Mouse (Mus musculus) forebrain, embryonic 15.5 days (tissue): ENCODE results near the gene Lonp2. TPM values are rescaled to one million over a fixed set of nuclear protein-coding genes. Genes with fewer than 3 reads are reported as not detected.

Experiments
- ATAC-seq: fragments of 200-750 bp; cut with Nextera tagmentation; replicated peaks from 2 replicates; pipeline ENCODE4 v1.8.0; 2017; ENCODE audit warnings: mild to moderate bottlenecking, moderate TSS enrichment, moderate library complexity
- H3K27ac ChIP-seq: fragments of 300-500 bp; sonication (generic); replicated peaks from 2 replicates; pipeline ENCODE4 v1.5.1; 2015; ENCODE audit warnings: mild to moderate bottlenecking, inconsistent platforms
- H3K27me3 ChIP-seq: fragments of 300-500 bp; sonication (generic); 2 replicates; pipeline ENCODE4 v1.6.1; 2015; ENCODE audit warnings: inconsistent platforms
- H3K36me3 ChIP-seq: fragments of 300-500 bp; sonication (generic); 2 replicates; pipeline ENCODE4 v1.6.1; 2015; ENCODE audit warnings: mild to moderate bottlenecking, inconsistent platforms
- H3K4me1 ChIP-seq: fragments of 300-500 bp; sonication (generic); 2 replicates; pipeline ENCODE4 v1.6.1; 2015; ENCODE audit warnings: inconsistent platforms
- H3K4me2 ChIP-seq: fragments of 300-500 bp; sonication (generic); replicated peaks from 2 replicates; pipeline ENCODE4 v1.6.1; 2015; ENCODE audit warnings: mild to moderate bottlenecking, inconsistent platforms
- H3K4me3 ChIP-seq: fragments of 300-500 bp; sonication (generic); 2 replicates; pipeline ENCODE4 v1.5.1; 2015; ENCODE audit warnings: mild to moderate bottlenecking, inconsistent platforms
- H3K9ac ChIP-seq: fragments of 300-500 bp; sonication (generic); replicated peaks from 2 replicates; pipeline ENCODE4 v1.6.1; 2015; ENCODE audit warnings: mild to moderate bottlenecking, inconsistent platforms
- H3K9me3 ChIP-seq: fragments of 300-500 bp; sonication (generic); 2 replicates; pipeline ENCODE4 v1.6.1; 2016; ENCODE audit warnings: inconsistent platforms
- WGBS: fragments of 180-500 bp; shearing (Covaris S2); methylation state at CpG from one replicate; pipeline ENCODE4 v1.1.7; 2015; ENCODE audit warnings: mixed read lengths; 5-methylcytosine and 5-hydroxymethylcytosine counted together
- polyA plus RNA-seq: library from polyadenylated mRNA; unstranded; fragments of >200 nt; fragmentation: Nextera tagmentation; extraction: Ambion mirVana; gene quantifications from 2 replicates; pipeline ENCODE4 v1.2.1, GENCODE M21; 2015

The Lonp2 gene
- polyA plus RNA-seq, 1 experiment from 2014 or later: 87.6 TPM

DNA sequence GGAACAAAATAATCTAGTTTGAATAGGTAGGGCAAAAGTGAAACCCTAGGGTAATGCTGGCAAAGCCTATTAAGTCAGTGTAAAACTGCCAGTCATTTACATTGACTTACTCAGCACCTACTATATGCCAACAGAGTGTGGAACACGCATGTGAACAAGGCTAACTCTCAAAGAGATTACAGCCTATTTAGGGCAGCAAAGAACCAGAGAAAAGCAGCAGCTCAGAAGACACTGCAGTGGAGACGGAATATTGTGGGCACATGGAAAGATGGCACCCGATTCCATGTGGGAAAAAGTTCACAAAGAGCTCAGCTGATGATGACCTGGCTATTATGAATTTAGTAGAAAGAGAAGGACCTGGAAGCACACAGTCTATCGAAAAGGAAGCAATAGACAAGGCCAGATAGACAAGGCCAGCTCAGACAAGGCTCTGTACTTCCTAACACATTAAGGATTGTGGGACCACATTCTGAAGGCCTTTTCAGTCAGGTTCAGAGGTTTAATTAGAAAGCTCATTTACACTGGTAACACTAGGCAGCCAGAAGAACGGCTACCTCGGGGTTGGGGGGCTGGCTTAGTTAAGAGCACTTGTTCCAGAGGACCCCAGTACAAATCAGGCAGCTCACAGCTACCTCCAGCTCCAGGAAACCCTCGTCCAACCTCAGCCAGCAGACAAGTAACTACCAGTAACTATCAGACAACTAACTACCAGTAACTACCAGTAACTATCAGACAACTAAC is 118.9 kb downstream of the Lonp2 start:
- 51% methylated on average over 7 of the region's 7 CpGs for WGBS
- ATAC-seq: no peak
- Histone ChIP-seq H3K4me3 (no peak overlapping the region), H3K9ac (no peak overlapping the region), H3K27ac (no peak overlapping the region), H3K4me1 (peaks cover 42% of the 10 kb centered on the region), H3K36me3 (no peaks in the 10 kb centered on the region), H3K9me3 (no peaks in the 10 kb centered on the region), H3K4me2 (peak overlapping the region; percentile 22; the same call in 1 of the 2 replicates), H3K27me3 (no peaks in the 10 kb centered on the region)

DNA sequence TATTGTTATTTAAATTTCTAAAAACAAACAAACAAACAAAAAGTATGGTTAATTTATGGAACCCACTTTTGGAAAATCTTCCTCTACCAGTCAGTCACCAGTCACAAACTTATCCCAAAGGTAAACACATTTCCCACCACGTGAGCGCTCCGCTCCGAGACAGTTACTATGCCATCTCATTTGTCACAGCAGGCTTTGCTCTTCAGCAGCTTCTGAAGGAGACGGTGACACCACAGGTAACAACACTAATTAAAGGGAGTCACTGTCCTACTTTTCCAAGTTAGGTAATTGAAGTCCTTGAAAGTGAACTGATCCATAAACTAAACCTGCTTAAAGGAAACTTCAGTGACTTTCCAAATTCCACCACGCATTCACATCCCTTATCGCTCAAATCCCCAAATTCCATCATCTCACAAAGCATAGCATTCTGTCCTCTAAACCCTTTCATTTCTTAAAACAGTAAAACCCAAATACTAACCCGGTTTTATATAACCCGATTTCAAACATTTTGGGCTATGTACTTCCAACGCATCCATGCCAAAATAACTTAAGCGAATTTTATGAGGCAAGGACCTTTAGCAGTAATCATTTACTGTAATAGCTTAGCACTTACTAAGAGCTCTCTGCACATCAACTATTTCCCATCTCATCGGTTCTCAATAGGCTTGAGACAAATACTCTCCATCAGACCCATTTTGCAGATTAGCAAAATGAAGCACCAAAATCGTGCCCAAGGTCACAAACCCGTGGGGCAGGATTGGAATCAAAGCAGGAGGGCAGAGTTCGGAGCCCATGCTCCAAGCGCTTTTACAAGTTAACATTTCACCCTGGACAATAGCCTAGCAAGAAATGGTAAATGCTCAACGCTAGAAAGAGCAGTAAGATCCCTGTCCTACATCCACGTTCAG is 120.7 kb downstream of the Lonp2 start:
- H3K4me1 ChIP-seq: peaks cover 42% of the 10 kb centered on the region
- ATAC-seq: no peak
- 3% methylated on average over 18 of the region's 18 CpGs for WGBS
- H3K27me3 ChIP-seq: no peaks in the 10 kb centered on the region
- H3K27ac ChIP-seq: peak overlapping the region; percentile 94
- H3K9me3 ChIP-seq: no peaks in the 10 kb centered on the region
- no peaks in the 10 kb centered on the region for H3K36me3 ChIP-seq
- H3K4me3 ChIP-seq: peak overlapping the region; percentile 72
- H3K9ac ChIP-seq: peak overlapping the region; percentile 94
- H3K4me2 ChIP-seq: peak overlapping the region; percentile 68

DNA sequence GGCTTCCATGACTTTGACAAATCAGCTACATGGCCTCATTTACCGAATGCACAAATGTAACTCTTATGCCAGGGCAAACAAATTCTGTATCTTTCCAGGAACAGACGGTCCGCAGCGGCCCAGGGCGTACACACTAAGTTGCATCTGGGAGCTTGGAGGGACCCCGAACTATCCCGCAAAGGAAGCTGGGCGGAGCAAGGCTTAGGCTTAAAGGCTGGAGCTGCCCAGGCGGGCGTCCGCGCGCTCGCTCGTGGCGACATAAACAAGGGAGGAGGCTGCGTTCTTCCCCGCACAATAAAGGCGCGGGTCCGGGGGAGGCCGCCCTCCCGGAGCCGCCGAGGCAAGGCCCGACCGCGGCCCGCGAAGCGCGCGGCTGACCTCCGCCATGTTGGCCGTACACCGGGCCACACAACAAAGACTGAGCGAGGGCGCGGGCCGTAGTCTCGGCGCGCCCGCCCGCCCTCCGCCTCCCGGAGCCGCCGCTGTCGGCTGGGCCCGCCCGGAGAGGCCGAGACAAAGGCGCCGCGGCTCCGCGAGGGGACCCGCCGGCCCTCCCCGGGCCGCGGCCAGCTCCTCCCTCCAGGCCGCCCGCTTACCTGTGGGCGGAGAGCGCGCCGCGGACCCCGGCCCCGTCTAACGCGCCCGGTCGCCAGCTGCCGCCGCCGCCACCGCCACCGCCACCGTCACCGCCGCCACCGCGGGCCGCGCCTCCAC is 121.5 kb downstream of the Lonp2 start, which contains the start of the genes Gm10638 and Siah1a:
Gene Gm10638, plus strand, starts transcription at position 479 of the 714 bp plus-strand sequence.
Gene Siah1a, minus strand, starts transcription at position 714 of the 714 bp plus-strand sequence.
- H3K4me3 ChIP-seq: peak within 1 kb of the TSS; percentile 72
- H3K4me1 ChIP-seq: peaks cover 42% of the 10 kb centered on the region
- H3K27ac ChIP-seq: peak within 1 kb of the TSS; percentile 94
- ATAC-seq: peak; percentile 82
- H3K9me3 ChIP-seq: no peaks in the 10 kb centered on the region
- WGBS: under 1% methylated on average over 75 of the region's 88 CpGs
- H3K4me2 ChIP-seq: peak within 1 kb of the TSS; percentile 71
- H3K27me3 ChIP-seq: no peaks in the 10 kb centered on the region
- no peaks in the 10 kb centered on the region for H3K36me3 ChIP-seq
- peak within 1 kb of the TSS; percentile 94 for H3K9ac ChIP-seq

DNA sequence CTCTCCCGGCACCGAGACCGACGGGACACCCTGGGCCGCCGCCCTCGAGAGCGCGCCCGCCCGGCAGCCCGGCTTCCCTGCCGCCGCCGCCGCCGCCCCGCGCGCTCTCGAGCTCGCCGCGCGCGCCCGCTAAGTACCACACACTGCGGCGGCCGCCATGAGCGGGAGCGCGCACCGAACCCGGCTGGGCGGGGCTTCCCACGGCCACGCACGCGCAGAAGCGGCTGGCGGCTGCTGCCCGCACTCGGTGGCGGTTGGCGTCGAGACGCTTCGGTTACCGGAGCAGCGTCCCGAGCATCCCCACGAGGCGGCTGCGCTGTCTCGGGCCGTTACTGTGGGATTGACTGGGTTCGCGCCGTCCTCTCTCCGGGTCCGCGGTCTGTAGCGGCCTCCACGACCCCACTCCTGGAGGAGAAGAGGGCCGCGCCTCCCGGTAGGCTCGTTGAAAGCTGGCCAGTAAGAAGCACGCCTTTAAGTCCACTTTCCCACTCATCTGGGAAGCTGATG is 122.1 kb downstream of the Lonp2 start:
- Histone ChIP-seq H3K9me3 (no peaks in the 10 kb centered on the region), H3K4me3 (peak overlapping the region; percentile 72), H3K9ac (peak overlapping the region; percentile 94), H3K36me3 (no peaks in the 10 kb centered on the region), H3K4me1 (peaks cover 42% of the 10 kb centered on the region), H3K4me2 (peak overlapping the region; percentile 71), H3K27ac (peak overlapping the region; percentile 94), H3K27me3 (no peaks in the 10 kb centered on the region)
- ATAC-seq: peak; percentile 84
- under 1% methylated on average over 70 of the region's 70 CpGs for WGBS

DNA sequence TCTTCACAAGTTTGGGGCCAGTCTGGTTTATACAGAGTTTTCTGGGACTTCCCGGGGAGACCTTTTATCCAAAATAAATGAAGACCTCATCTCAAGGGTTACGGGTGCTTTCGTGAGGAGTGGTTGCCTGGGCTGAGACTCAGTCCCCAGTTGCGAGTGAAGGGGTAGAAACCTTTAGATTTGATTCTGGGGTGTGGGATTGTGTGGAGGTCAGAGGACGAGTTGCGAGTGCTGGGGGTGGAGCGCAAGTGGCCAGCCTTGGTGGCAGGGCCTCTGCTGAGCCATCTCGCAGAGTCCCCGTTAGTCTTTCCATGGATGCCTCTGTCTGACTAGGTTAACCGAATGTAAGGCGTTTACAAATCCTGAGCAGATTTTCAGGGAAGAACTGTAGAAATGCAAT is 122.7 kb downstream of the Lonp2 start:
- WGBS: 1% methylated on average over 11 of the region's 11 CpGs
- peak; percentile 20; the same call in 1 of the 2 replicates for ATAC-seq

DNA sequence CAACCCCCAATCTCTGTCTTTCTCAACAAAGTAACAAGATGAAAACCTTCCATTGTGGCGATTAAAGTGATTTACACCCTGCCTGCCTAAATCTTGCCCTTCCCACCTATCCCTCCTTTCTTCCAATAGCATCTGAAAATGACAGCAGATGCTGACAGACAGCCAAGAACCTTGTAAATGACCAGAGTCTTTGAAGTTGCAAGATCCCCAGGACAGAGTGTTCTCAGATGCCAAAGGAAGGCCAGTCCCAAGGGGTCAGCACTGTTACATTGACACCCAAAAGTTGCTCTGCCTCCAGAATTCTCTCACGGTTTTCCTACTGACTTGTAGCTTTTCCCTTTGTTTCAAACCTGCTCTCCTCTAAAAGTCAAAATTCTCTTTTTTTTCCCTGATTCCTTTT is 126.0 kb downstream of the Lonp2 start:
- Histone ChIP-seq H3K4me2 (no peak overlapping the region), H3K9me3 (no peaks in the 10 kb centered on the region), H3K27ac (no peak overlapping the region), H3K36me3 (no peaks in the 10 kb centered on the region), H3K4me1 (peaks cover 9% of the 10 kb centered on the region), H3K27me3 (no peaks in the 10 kb centered on the region), H3K4me3 (no peak overlapping the region), H3K9ac (no peak overlapping the region)
- WGBS: 67% methylated on average over 2 of the region's 2 CpGs
- no peak for ATAC-seq

More for the DNA sequence above, 122.7 kb downstream of the Lonp2 start:
- H3K27me3 ChIP-seq: no peaks in the 10 kb centered on the region
- H3K4me1 ChIP-seq: peaks cover 39% of the 10 kb centered on the region
- H3K4me2 ChIP-seq: peak overlapping the region; percentile 71
- H3K27ac ChIP-seq: peak overlapping the region; percentile 94
- H3K36me3 ChIP-seq: no peaks in the 10 kb centered on the region
- peak overlapping the region; percentile 72 for H3K4me3 ChIP-seq
- no peaks in the 10 kb centered on the region for H3K9me3 ChIP-seq
- H3K9ac ChIP-seq: peak overlapping the region; percentile 94

DNA sequence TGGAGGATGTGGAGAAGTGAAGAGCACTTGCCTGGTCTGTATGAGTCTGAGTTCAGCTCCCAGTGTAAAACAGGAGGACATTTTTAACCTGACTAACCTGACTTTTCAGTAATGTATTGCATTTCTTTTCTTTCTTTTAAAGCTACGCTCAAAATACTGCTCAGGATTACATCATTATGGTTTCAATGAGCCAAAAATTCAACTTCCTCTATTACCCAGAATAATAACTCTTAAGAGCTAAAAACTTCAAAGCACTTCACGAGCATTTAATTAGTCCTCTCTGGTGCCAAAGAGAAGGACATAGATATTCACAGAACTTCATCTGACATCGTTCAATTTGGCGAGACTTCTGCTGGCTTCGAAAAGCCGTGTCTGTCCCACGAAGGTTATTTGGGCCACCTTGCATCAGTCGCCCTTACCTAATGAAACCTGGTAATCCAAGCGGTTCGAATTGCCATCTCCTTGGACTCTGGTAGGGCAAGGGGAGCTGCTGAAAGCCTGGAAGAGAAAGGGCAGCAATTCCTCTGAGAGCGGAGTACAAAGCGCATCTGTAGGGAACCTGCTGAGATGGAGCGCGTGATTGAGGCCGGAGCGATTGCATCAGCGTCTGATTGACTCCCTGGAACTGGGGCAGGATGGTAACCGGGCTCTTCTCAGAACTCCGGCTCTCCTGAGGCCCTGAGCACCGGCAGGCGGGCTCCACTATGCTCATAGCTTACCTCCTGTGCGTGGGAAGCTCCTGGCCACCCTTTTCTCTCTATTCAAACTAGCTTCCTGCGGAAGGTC is 133.3 kb downstream of the Lonp2 start:
- Histone ChIP-seq H3K9ac (peak overlapping the region; percentile 28; the same call in 1 of the 2 replicates), H3K27ac (no peak overlapping the region)
- ATAC-seq: no peak

DNA sequence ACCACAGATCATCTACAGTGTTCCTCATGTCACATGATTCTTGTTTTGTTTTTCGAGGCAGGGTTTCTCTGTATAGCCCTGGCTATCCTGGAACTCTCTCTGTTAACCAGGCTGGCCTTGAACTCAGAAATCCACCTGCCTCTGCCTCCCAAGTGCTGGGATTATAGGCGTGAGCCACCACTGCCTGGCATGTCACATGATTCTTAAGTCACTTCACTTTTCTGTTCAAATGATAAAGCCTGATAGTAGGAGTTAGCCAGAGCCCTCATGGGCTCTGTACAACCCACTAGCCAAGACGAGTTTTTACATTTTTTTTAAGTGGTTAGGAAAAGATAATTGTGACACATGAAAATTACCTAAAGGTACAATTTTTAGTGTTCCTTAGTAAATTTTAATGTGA is 134.8 kb downstream of the Lonp2 start:
- no peak overlapping the region for H3K4me2 ChIP-seq
- H3K9me3 ChIP-seq: no peaks in the 10 kb centered on the region
- H3K27me3 ChIP-seq: no peaks in the 10 kb centered on the region
- peaks cover 9% of the 10 kb centered on the region for H3K4me1 ChIP-seq
- H3K4me3 ChIP-seq: no peak overlapping the region
- H3K9ac ChIP-seq: no peak overlapping the region
- H3K36me3 ChIP-seq: no peaks in the 10 kb centered on the region
- 77% methylated on average over 3 of the region's 3 CpGs for WGBS
- H3K27ac ChIP-seq: no peak overlapping the region
- no peak for ATAC-seq

More for the DNA sequence above, 133.3 kb downstream of the Lonp2 start:
- Histone ChIP-seq H3K27me3 (no peaks in the 10 kb centered on the region), H3K4me3 (peak overlapping the region; percentile 15; the same call in 1 of the 2 replicates), H3K4me2 (peak overlapping the region; percentile 38), H3K4me1 (peaks cover 9% of the 10 kb centered on the region), H3K36me3 (no peaks in the 10 kb centered on the region), H3K9me3 (no peaks in the 10 kb centered on the region)
- 9% methylated on average over 23 of the region's 23 CpGs for WGBS

DNA sequence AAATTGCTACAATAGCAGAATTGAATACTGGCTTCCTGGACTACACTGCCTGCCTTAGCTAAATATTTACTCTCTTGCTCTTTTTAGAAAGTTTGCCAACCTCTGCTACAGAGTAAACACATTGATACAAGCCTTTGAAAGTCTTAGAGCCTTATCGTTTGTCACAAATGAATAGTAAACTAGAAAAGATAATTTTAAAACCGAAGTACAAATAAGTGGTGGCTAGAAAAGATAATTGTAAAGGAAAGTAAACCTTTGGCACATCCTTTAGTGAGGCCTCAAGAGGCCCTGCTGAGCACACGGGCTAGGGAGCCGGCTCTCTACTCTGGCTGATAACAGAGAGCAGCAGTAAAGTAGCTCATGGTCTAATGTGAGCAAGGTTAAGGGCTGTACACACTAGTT is 135.2 kb downstream of the Lonp2 start:
- Histone ChIP-seq H3K4me3 (no peak overlapping the region), H3K27me3 (no peaks in the 10 kb centered on the region), H3K9ac (no peak overlapping the region), H3K27ac (no peak overlapping the region), H3K4me1 (peaks cover 9% of the 10 kb centered on the region), H3K36me3 (no peaks in the 10 kb centered on the region), H3K9me3 (no peaks in the 10 kb centered on the region), H3K4me2 (no peak overlapping the region)
- ATAC-seq: no peak
- 60% methylated on average over 4 of the region's 4 CpGs for whole genome bisulfite sequencing

DNA sequence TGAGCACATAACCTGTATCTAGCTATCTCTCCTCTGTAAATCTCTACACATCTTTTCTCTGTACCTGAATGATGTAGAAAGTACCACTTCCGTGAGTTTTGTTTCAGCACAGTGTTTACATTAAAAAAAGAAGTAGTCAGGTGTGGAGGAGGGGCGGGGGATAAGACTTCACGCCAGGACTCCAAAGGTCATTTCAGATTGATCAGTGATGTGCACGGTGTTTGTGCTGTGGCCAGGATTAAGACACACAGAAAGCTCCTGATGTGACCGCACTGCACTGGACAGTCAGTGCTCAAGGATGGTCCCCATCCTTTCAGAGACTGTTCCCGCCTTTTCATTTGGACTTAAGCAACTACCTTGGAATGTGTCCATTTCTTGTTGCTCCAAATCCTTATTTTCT is 136.9 kb downstream of the Lonp2 start:
- Histone ChIP-seq H3K4me2 (no peak overlapping the region), H3K27ac (no peak overlapping the region), H3K27me3 (no peaks in the 10 kb centered on the region), H3K4me3 (no peak overlapping the region), H3K4me1 (peaks cover 9% of the 10 kb centered on the region), H3K9me3 (no peaks in the 10 kb centered on the region), H3K9ac (no peak overlapping the region), H3K36me3 (no peaks in the 10 kb centered on the region)
- no peak for ATAC-seq
- WGBS: 51% methylated on average over 6 of the region's 6 CpGs

DNA sequence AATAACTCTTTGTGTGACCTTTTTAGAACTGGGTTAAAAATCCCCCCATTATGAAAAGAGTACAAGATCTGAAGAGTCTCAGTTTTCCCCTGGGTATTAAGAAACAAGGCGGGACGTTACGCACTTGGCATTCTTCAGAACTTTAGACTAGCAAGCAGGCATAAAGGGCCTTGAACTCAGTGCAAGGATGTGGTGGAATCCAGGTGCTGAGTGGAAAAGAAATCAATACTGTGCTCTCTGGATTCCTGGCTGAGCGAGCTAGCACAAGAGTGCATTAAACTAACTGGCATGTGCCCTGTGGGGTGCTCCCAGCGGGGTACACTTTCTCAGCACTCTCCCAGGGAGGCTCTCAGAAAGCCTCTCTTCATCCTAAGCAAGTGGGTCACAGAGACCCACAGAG is 139.0 kb downstream of the Lonp2 start:
- no peak for ATAC-seq
- WGBS: 40% methylated on average over 5 of the region's 5 CpGs
- H3K27me3 ChIP-seq: no peaks in the 10 kb centered on the region
- no peaks in the 10 kb centered on the region for H3K36me3 ChIP-seq
- no peak overlapping the region for H3K4me3 ChIP-seq
- H3K9me3 ChIP-seq: no peaks in the 10 kb centered on the region
- no peak overlapping the region for H3K27ac ChIP-seq
- H3K4me1 ChIP-seq: no peaks in the 10 kb centered on the region
- no peak overlapping the region for H3K4me2 ChIP-seq
- H3K9ac ChIP-seq: no peak overlapping the region
